Mouse (Mus musculus): ENCODE measurements at regions not wholly inside any gene's neighbourhood (a gene's known extent, or its start where the extent isn't known, plus 50 kb on each side); places are given as distances from the start of the nearest gene placed in this dataset.
A peak's percentile ranks its signal among the peaks of the same experiment; 100 is the strongest.

- no peak for DNase-seq (ENCODE audit: low spot score)
Measured at GRCm38 (mm10) chr15:36857622-36858021, 150.0 kb downstream of the Zfp706 start.

- DNase-seq (ENCODE audit: low spot score) = peak; percentile 19
Measured at GRCm38 (mm10) chr15:36855550-36856131, 151.9 kb downstream of the Zfp706 start.

- DNase-seq (ENCODE audit: low spot score) = no peak
Measured at GRCm38 (mm10) chr15:36854900-36855321, 152.7 kb downstream of the Zfp706 start.

- DNase-seq (ENCODE audit: low spot score) = no peak
Measured at GRCm38 (mm10) chr15:36852229-36852821, 155.2 kb downstream of the Zfp706 start.

- DNase-seq (ENCODE audit: low spot score) = no peak
Measured at GRCm38 (mm10) chr15:36848238-36848637, 159.3 kb downstream of the Zfp706 start.

GRCm38 (mm10) chr15:36846806-36847205 lies 160.8 kb downstream of the Zfp706 start:
- no peak for DNase-seq (ENCODE audit: low spot score)

Measured in gastrocnemius, adult 18-20 months (tissue).